Mouse (Mus musculus): ENCODE data around the gene Zfp128. TPM values are rescaled to one million over a fixed set of nuclear protein-coding genes. Genes with fewer than 3 reads are reported as not detected.

Zfp128 gene
- 1.7 and 2.3 TPM in 2 replicates for polyA plus RNA-seq (2015; fragmentation: Nextera tagmentation; extraction: Ambion mirVana)

GRCm38 (mm10) chr7:12880911-12881660, at the start of gene Zfp128:
Gene Zfp128 (plus strand): TSS chr7:12881177.

DNA sequence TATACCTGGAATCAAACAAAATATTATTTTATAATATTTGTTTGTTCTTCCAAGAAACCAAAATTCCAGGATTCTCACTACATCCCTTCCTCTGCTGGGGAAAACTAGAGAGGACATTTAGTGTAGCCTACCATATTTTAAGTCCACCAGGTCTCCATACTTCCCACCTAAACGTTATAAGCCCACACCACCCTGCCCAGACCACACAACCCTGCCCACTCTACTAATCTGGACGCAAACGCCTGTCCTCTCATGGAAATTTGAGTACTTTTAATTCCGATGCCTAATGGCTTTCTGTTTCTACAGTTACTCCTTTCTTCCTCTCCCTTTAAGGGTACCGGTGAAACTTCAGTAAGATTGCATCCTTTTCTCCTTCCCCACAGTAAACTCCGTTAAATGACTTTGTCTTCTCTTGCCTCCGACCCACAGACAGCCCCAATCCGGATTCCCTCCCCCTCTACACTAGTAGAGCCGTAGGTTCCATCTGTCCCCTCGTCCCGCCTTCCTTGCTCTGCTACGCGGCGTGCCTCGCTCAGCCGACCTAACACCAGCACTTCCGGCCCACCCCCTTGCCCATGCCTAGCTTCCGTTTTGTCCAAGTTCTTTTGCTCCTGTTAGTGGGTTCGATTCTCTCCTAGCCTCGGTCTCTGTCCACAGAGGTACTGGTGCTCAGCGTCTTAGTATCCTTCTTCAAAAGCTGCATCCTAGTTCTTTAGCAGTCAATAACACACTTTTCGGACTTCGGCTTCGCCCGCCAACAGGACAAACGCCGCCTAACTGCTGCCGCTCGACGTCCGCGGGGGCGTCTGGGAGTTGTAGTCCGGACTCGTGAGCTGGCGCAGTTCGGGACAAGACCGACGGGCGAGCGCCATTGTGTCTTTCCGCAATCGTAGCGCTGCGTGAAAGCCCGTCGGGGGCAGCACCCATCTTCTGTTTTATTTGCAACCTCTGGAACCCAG, 46.5 kb upstream of the Zfp128 start, which contains the start of gene Zfp110:
TSS of gene Zfp110 (plus strand) at position 600 of the 959 bp plus-strand sequence.

GRCm38 (mm10) chr7:12897655-12898410, 16.9 kb downstream of the Zfp128 start, which contains the start of gene Zscan22:
Gene Zscan22 (plus strand): TSS chr7:12897815.

GRCm38 (mm10) chr7:12921705-12922465, 40.9 kb downstream of the Zfp128 start, which contains the start of gene Rps5:
Gene Rps5 (plus strand): TSS chr7:12922290.

DNA sequence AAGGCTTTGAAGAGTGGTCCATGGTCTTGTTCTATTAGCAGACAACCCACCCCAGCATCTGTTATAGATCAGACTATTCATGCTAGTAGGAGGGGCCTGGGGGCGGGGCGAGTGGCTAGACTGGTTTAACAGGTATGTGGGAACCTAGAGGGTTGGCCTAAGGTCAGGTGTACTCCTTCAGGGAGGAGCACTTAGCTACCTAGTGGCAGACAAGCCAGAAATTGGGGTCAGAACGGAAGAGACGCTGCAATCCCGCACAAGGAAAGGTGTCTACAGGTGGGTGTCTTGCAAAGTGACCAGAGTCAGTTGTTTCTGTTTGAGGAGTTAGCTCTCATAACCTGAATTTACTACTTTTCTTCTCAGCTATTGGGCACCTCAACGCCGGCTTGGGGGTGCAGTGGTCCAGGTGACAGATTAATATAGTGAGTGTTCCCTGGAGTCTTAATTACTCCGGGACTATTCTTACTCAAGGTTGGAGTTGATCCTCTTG, 46.3 kb downstream of the Zfp128 start, which contains the start of gene Rnf225:
TSS of gene Rnf225 (plus strand) at position 226 of the 490 bp plus-strand sequence.

Other genes starting within 250 kb of the Zfp128 start
- not detected in 2 replicates for gene Vmn2r54, start 240.9 kb upstream of the Zfp128 start, polyA plus RNA-seq (2015; fragmentation: Nextera tagmentation; extraction: Ambion mirVana)
- gene Vmn2r55, start 196.2 kb upstream of the Zfp128 start, polyA plus RNA-seq (2015; fragmentation: Nextera tagmentation; extraction: Ambion mirVana) = not detected in 2 replicates
- gene Vmn2r56, start 146.2 kb upstream of the Zfp128 start, polyA plus RNA-seq (2015; fragmentation: Nextera tagmentation; extraction: Ambion mirVana) = not detected in 2 replicates
- 4.0 and 4.5 TPM in 2 replicates for gene Zscan18, start 77.5 kb upstream of the Zfp128 start, polyA plus RNA-seq (2015; fragmentation: Nextera tagmentation; extraction: Ambion mirVana)
- gene Zfp329, start 62.3 kb upstream of the Zfp128 start, polyA plus RNA-seq (2015; fragmentation: Nextera tagmentation; extraction: Ambion mirVana) = 6.0 and 7.4 TPM in 2 replicates
- 17.2 and 23.7 TPM in 2 replicates for gene Zfp110, start 46.4 kb upstream of the Zfp128 start, polyA plus RNA-seq (2015; fragmentation: Nextera tagmentation; extraction: Ambion mirVana)
- gene Zscan22, start 16.6 kb downstream of the Zfp128 start, polyA plus RNA-seq (2015; fragmentation: Nextera tagmentation; extraction: Ambion mirVana) = 6.5 and 6.6 TPM in 2 replicates
- gene Rps5, start 41.1 kb downstream of the Zfp128 start, polyA plus RNA-seq (2015; fragmentation: Nextera tagmentation; extraction: Ambion mirVana) = 865 and 1,106 TPM in 2 replicates
- 0.08 and 0.30 TPM in 2 replicates for gene Rnf225, start 46.2 kb downstream of the Zfp128 start, polyA plus RNA-seq (2015; fragmentation: Nextera tagmentation; extraction: Ambion mirVana)
- gene Zfp324, start 84.7 kb downstream of the Zfp128 start, polyA plus RNA-seq (2015; fragmentation: Nextera tagmentation; extraction: Ambion mirVana) = 6.2 and 7.5 TPM in 2 replicates
- gene Zfp446, start 96.7 kb downstream of the Zfp128 start, polyA plus RNA-seq (2015; fragmentation: Nextera tagmentation; extraction: Ambion mirVana) = 3.8 and 6.0 TPM in 2 replicates
- gene Slc27a5, start 117.0 kb downstream of the Zfp128 start, polyA plus RNA-seq (2015; fragmentation: Nextera tagmentation; extraction: Ambion mirVana) = 1.9 and 3.0 TPM in 2 replicates
- 104 and 137 TPM in 2 replicates for gene Trim28, start 117.9 kb downstream of the Zfp128 start, polyA plus RNA-seq (2015; fragmentation: Nextera tagmentation; extraction: Ambion mirVana)
- gene Zbtb45, start 128.9 kb downstream of the Zfp128 start, polyA plus RNA-seq (2015; fragmentation: Nextera tagmentation; extraction: Ambion mirVana) = 9.3 and 12.6 TPM in 2 replicates
- gene Chmp2a, start 153.6 kb downstream of the Zfp128 start, polyA plus RNA-seq (2015; fragmentation: Nextera tagmentation; extraction: Ambion mirVana) = 265 and 267 TPM in 2 replicates
- gene Ube2m, start 157.1 kb downstream of the Zfp128 start, polyA plus RNA-seq (2015; fragmentation: Nextera tagmentation; extraction: Ambion mirVana) = 103 and 124 TPM in 2 replicates
- 1.7 and 2.9 TPM in 2 replicates for gene Mzf1, start 173.6 kb downstream of the Zfp128 start, polyA plus RNA-seq (2015; fragmentation: Nextera tagmentation; extraction: Ambion mirVana)
- not detected in 2 replicates for gene Vmn1r85, start 214.0 kb downstream of the Zfp128 start, polyA plus RNA-seq (2015; fragmentation: Nextera tagmentation; extraction: Ambion mirVana)
- gene Vmn1r86, start 238.7 kb downstream of the Zfp128 start, polyA plus RNA-seq (2015; fragmentation: Nextera tagmentation; extraction: Ambion mirVana) = not detected in 2 replicates